Mouse (Mus musculus): ENCODE measurements around the gene Them7.

DNA sequence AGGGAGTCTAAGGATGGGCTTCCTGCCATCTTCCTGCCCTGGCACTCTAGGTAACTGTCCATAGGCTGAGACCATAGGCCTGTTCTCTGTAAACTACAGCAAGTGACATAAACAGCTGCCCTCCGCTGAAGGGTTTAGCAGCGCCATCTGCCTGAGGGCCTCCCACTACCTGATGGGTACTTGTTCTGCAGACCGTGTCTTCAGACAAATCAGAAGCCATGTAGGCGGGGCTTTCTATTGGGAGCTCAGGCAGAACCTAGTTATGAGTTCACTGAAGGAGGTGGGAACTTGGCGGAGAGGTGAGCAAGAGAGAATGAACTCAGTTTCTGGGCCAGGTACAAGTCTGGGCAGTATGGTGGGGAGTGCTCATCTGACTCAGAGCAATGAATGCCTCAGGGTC, 148.6 kb downstream of the Them7 start:
- no peak for TF ChIP-seq CTCF (IDR thresholded peaks at IDR 0.05; ENCODE audit: insufficient read depth, low read depth, low read length)
- TF ChIP-seq POLR2A (IDR thresholded peaks at IDR 0.05; ENCODE audit: insufficient read depth, low read depth, low read length) = no peak

Measured in olfactory bulb, adult 2 months (tissue).